Comparison of ENCODE assay signal across 8 mouse cellular contexts in the genomic region with DNA sequence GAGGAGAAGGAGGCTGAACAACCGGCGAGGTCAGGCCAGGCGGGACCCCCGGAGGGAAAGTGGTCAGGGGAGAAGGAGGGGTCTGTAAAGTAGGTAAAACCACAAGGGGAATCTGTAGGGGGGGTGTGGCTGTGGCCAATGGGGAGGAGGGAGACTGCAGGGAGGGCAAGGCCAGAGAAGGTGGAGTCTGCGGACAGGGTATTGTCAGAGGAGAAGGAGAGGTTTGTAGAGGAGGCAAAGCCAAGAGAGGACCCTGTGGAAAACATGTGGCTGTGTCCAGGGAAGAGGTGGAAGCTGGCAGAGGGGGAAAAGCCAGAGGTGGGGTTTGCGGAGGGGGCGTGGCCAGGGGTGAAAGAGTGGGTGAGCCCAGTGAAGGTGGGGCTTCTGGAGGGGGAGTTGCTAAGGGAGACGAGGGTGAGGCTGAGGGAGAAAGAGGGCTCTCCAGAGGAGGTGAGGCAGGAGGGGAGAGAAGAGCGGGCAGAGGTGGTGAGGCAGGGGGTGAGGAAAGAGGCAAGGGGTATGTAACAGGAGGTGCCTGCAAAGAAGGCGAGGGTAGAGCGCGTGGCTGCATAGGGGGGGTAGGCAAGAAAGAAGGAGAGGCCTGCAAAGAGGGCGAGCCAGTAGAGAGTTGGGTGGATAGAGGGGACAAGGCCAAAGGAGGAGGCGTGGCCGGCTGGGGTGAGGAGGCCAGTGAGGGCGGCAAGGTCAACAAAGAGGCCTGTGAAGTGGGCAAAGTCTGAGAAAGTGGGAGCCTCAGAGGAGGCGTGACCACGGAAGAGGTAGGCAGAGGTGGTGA. TPM values are rescaled to one million over a fixed set of nuclear protein-coding genes. Genes with fewer than 3 reads are reported as not detected.
DNase-seq lines count a peak whose midpoint lies in the region; ATAC-seq and TF ChIP-seq lines count a peak whose summit lies in the region.

No protein-coding gene starts in this region.

- peak; percentile 52 for DNase-seq in cerebellum, adult 11-12 months
- DNase-seq in adrenal gland, postnatal 14 days: peak; percentile 90
- peak; percentile 59 for DNase-seq in liver, postnatal 0 days
- peak; percentile 58 for DNase-seq in neural tube, embryonic 10.5 days (ENCODE audit: extremely low spot score, low spot score)
- DNase-seq in thymus, postnatal 4 days: peak; percentile 73

- peak overlapping the region; percentile 72 for H3K9ac ChIP-seq in intestine, embryonic 16.5 days (ENCODE audit: low read depth, low read length)
- H3K9ac ChIP-seq in liver, postnatal 0 days (replicated peaks): peak overlapping the region; percentile 57; the same call in 1 of the 2 replicates

- peak overlapping the region; percentile 83 for H3K27ac ChIP-seq in intestine, embryonic 16.5 days (ENCODE audit: low read length)
- no peak overlapping the region for H3K27ac ChIP-seq in liver, postnatal 0 days (ENCODE audit: low read depth)

- no peaks in the 10 kb centered on the region for H3K36me3 ChIP-seq in intestine, embryonic 16.5 days (ENCODE audit: control insufficient read depth, insufficient read depth, low read length)
- H3K36me3 ChIP-seq in liver, postnatal 0 days (replicated peaks; ENCODE audit: insufficient read depth, low read length): no peaks in the 10 kb centered on the region

- peaks cover 3% of the 10 kb centered on the region; the same call in 1 of the 2 replicates for H3K9me3 ChIP-seq in intestine, embryonic 16.5 days (ENCODE audit: control insufficient read depth, low read length)
- no peaks in the 10 kb centered on the region for H3K9me3 ChIP-seq in liver, postnatal 0 days (ENCODE audit: low read length)

- ATAC-seq in cerebellum, adult (ENCODE audit: insufficient number of reproducible peaks, low FRiP score, low TSS enrichment): no peak
- peak; percentile 37 for ATAC-seq in granulocyte monocyte progenitor cell, adult 5-6 weeks (replicated peaks; ENCODE audit: poor library complexity, severe bottlenecking)
- peak; percentile 74 for ATAC-seq in intestine, embryonic 16.5 days
- ATAC-seq in liver, postnatal 0 days: peak; percentile 60

- peaks cover 42% of the 10 kb centered on the region for H3K4me1 ChIP-seq in intestine, embryonic 16.5 days (ENCODE audit: control insufficient read depth, insufficient read depth, low read length)
- H3K4me1 ChIP-seq in liver, postnatal 0 days (ENCODE audit: insufficient read depth): peaks cover 28% of the 10 kb centered on the region

- H3K4me2 ChIP-seq in intestine, embryonic 16.5 days (ENCODE audit: low read depth, low read length): peak overlapping the region; percentile 98
- peak overlapping the region; percentile 71 for H3K4me2 ChIP-seq in liver, postnatal 0 days (ENCODE audit: low read depth, low read length)

- H3K4me3 ChIP-seq in intestine, embryonic 16.5 days (ENCODE audit: low read length): peak overlapping the region; percentile 58
- H3K4me3 ChIP-seq in liver, postnatal 0 days (ENCODE audit: low read depth, low read length): peak overlapping the region; percentile 45

- WGBS in intestine, embryonic 16.5 days: 5% methylated on average over 18 of the region's 18 CpGs
- WGBS in liver, postnatal 0 days (ENCODE audit: insufficient replicate concordance): 3% methylated on average over 18 of the region's 18 CpGs

- TF ChIP-seq EP300 in liver, postnatal 0 days (IDR thresholded peaks at IDR 0.05; ENCODE audit: low read depth): no peak

- TF ChIP-seq CTCF in liver, postnatal 0 days (IDR thresholded peaks at IDR 0.05; ENCODE audit: low read depth): no peak

- peaks cover 11% of the 10 kb centered on the region; the same call in 1 of the 2 replicates for H3K27me3 ChIP-seq in intestine, embryonic 16.5 days (replicated peaks; ENCODE audit: control insufficient read depth, insufficient read depth, low read length)
- H3K27me3 ChIP-seq in liver, postnatal 0 days (ENCODE audit: insufficient read depth, low read length): peaks cover 46% of the 10 kb centered on the region

RNA-seq across cellular contexts. Expression of gene Prr36, which starts 3.9 kb away (rescaled TPM):
- 3.7 and 4.7 TPM in 2 replicates for total RNA-seq in adrenal gland, postnatal 14 days (2021)
- total RNA-seq in granulocyte monocyte progenitor cell, adult 5-6 weeks (2014; fragmentation: Nextera tagmentation): 0.68 and 0.80 TPM in 2 replicates
- total RNA-seq in granulocyte monocyte progenitor cell, adult 5-6 weeks (2017): under 0.01 TPM in 1 of 2 replicates, not detected in the other
- 2.8 and 3.2 TPM in 2 replicates for polyA plus RNA-seq in intestine, embryonic 16.5 days (2015; fragmentation: Nextera tagmentation; extraction: Ambion mirVana)
- 0.12 and 0.15 TPM in 2 replicates for polyA plus RNA-seq in liver, postnatal 0 days (2015; fragmentation: Nextera tagmentation; extraction: Ambion mirVana)

RNA-seq across cellular contexts. Expression of gene Lrrc8e, which starts 13.2 kb away (rescaled TPM):
- 12.7 and 16.6 TPM in 2 replicates for total RNA-seq in adrenal gland, postnatal 14 days (2021)
- not detected in 2 replicates for total RNA-seq in granulocyte monocyte progenitor cell, adult 5-6 weeks (2014; fragmentation: Nextera tagmentation)
- not detected in 2 replicates for total RNA-seq in granulocyte monocyte progenitor cell, adult 5-6 weeks (2017)
- polyA plus RNA-seq in intestine, embryonic 16.5 days (2015; fragmentation: Nextera tagmentation; extraction: Ambion mirVana): 2.6 and 2.8 TPM in 2 replicates
- 0.11 and 0.13 TPM in 2 replicates for polyA plus RNA-seq in liver, postnatal 0 days (2015; fragmentation: Nextera tagmentation; extraction: Ambion mirVana)

RNA-seq across cellular contexts. Expression of gene Map2k7, which starts 25.1 kb away (rescaled TPM):
- total RNA-seq in adrenal gland, postnatal 14 days (2021): 75.9 and 86.0 TPM in 2 replicates
- total RNA-seq in granulocyte monocyte progenitor cell, adult 5-6 weeks (2014; fragmentation: Nextera tagmentation): 29.7 and 44.6 TPM in 2 replicates
- total RNA-seq in granulocyte monocyte progenitor cell, adult 5-6 weeks (2017): 21.5 and 34.3 TPM in 2 replicates
- polyA plus RNA-seq in intestine, embryonic 16.5 days (2015; fragmentation: Nextera tagmentation; extraction: Ambion mirVana): 17.8 and 18.8 TPM in 2 replicates
- polyA plus RNA-seq in liver, postnatal 0 days (2015; fragmentation: Nextera tagmentation; extraction: Ambion mirVana): 10.5 and 10.7 TPM in 2 replicates

RNA-seq across cellular contexts. Expression of gene Gm49320, which starts 25.3 kb away (rescaled TPM):
- total RNA-seq in adrenal gland, postnatal 14 days (2021): not detected in 2 replicates
- total RNA-seq in granulocyte monocyte progenitor cell, adult 5-6 weeks (2014; fragmentation: Nextera tagmentation): 1.1 TPM in 1 of 2 replicates, not detected in the other
- 0.52 TPM in 1 of 2 replicates, not detected in the other for total RNA-seq in granulocyte monocyte progenitor cell, adult 5-6 weeks (2017)
- polyA plus RNA-seq in intestine, embryonic 16.5 days (2015; fragmentation: Nextera tagmentation; extraction: Ambion mirVana): 0.64 and 0.70 TPM in 2 replicates
- polyA plus RNA-seq in liver, postnatal 0 days (2015; fragmentation: Nextera tagmentation; extraction: Ambion mirVana): 0.12 TPM in 1 of 2 replicates, not detected in the other

RNA-seq across cellular contexts. Expression of gene Tgfbr3l, which starts 34.6 kb away (rescaled TPM):
- total RNA-seq in adrenal gland, postnatal 14 days (2021): 12.2 and 12.4 TPM in 2 replicates
- 13.1 and 17.0 TPM in 2 replicates for total RNA-seq in granulocyte monocyte progenitor cell, adult 5-6 weeks (2014; fragmentation: Nextera tagmentation)
- 2.4 and 2.8 TPM in 2 replicates for total RNA-seq in granulocyte monocyte progenitor cell, adult 5-6 weeks (2017)
- polyA plus RNA-seq in intestine, embryonic 16.5 days (2015; fragmentation: Nextera tagmentation; extraction: Ambion mirVana): 2.4 and 2.9 TPM in 2 replicates
- 0.97 and 2.3 TPM in 2 replicates for polyA plus RNA-seq in liver, postnatal 0 days (2015; fragmentation: Nextera tagmentation; extraction: Ambion mirVana)

Comparison
In these comparisons a context has a peak if more than half of its experiments do, and no peak if none do; other contexts are left out.
1. RNA of gene Lrrc8e, which starts 13.2 kb away (total RNA-seq): 12.7 to 16.6 TPM in adrenal gland, postnatal 14 days; not detected in granulocyte monocyte progenitor cell, adult 5-6 weeks; every median in the first group is over 10 times any median in the second.
2. Peak in every context shown above with its lines, with median percentiles within 50 percentile points of each other: DNase-seq.